Mouse (Mus musculus) G1E (cell line): ENCODE data around the gene Ick.

Experiments used
- CTCF ChIP-seq: IDR thresholded peaks from 2 replicates; pipeline ENCODE4 v1.5.1; 2012; ENCODE audit warnings: low read depth, low read length, inconsistent platforms, mixed read lengths
- GATA1 ChIP-seq: IDR thresholded peaks from 2 replicates; pipeline ENCODE4 v1.6.1; 2012; ENCODE audit warnings: borderline replicate concordance, low read length, inconsistent platforms, mixed read lengths
- GATA2 ChIP-seq: IDR thresholded peaks from 2 replicates; pipeline ENCODE4 v1.6.1; 2012; ENCODE audit warnings: low read depth, low read length, inconsistent platforms, borderline replicate concordance
- POLR2AphosphoS5 ChIP-seq: IDR thresholded peaks from 2 replicates; pipeline ENCODE4 v1.6.1; 2012; ENCODE audit warnings: low read depth, low read length, inconsistent platforms; ENCODE audit not compliant: insufficient replicate concordance
- TAL1 ChIP-seq: conservative IDR thresholded peaks from 2 replicates; pipeline ENCODE4 v1.6.1; 2012; ENCODE audit warnings: low read depth, low read length, inconsistent platforms, mixed read lengths

DNA sequence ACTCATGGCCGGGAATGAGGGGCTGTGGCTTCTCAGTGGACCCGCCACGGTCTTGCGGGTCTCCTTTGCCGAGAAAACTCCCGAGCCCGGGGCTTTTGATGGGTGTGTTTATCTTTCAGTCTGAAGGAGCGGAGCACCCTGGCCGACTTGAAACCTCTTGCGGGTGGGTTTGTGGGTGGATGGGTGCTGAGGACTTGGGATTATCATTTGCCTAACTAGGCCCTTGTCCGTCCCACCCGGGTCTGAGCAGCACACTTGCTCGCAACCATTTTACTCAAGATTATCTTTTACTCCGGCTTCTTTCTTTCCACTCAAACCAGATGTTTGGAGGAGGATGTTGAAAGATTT lies 4.5 kb downstream of the Ick start:
- TF ChIP-seq CTCF (no peak), TAL1 (no peak), GATA1 (no peak), GATA2 (no peak), POLR2AphosphoS5 (no peak)
